Mouse (Mus musculus) activated CD4-positive, CD25-positive, alpha-beta regulatory T cell, adult 4 months (primary cell): ENCODE results near the gene Pdia3. TPM values are rescaled to one million over a fixed set of nuclear protein-coding genes. Genes with fewer than 3 reads are reported as not detected.
"Not testable (repeated sequence)": the region's sequence is repeated elsewhere in the genome, so short reads cannot be mapped to it uniquely, and the experiment has no call there.

Experiments used
- ATAC-seq: one replicate; pipeline ENCODE4 v1.8.0; 2017
- polyA plus RNA-seq, 2 experiments: library from polyadenylated mRNA; unstranded; fragments of 100-300 nt; shearing (Covaris generic); gene quantifications; one replicate each; pipeline ENCODE4 v1.2.1; 2017

Gene Pdia3
- polyA plus RNA-seq, 2 experiments from 2014 or later: 658 to 1,122 TPM

DNA sequence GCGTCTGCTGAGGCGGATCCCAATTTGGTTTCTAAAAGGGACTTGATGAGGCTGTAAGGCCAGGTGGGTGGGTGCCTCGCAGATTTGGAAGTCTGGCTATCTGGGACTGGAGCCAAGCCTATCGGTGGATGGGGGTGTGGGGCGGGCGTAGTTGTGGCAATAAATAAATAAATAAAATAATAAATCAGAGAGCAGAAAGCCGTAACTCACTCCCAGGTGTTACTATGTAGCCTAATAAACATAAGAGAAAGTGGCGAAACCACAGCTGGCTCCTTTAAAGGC lies 29.4 kb downstream of the Pdia3 start:
- ATAC-seq: no peak

DNA sequence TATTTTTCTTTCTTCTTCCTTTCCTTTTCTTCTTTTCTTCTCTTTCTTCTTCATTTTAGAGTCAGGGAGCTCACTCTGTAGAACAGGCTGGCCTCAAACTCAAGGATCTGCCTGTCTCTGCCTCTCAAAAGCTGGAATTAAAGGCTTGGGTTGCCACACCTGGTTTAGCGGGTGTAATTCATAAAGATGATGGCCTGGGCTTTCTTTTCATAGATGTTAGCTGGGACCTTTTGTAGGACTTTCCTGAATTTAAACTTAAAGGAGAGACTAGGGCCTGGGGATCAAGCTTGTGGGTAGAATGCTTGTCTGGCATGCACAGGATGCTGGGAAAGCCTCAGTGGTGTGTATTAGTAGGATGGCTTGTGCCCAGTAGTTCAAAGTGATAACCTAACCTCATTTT lies 30.6 kb downstream of the Pdia3 start, which contains the start of gene Ell3:
Gene Ell3 (minus strand): TSS at position 101 of the 400 bp plus-strand sequence.
- ATAC-seq: no peak

DNA sequence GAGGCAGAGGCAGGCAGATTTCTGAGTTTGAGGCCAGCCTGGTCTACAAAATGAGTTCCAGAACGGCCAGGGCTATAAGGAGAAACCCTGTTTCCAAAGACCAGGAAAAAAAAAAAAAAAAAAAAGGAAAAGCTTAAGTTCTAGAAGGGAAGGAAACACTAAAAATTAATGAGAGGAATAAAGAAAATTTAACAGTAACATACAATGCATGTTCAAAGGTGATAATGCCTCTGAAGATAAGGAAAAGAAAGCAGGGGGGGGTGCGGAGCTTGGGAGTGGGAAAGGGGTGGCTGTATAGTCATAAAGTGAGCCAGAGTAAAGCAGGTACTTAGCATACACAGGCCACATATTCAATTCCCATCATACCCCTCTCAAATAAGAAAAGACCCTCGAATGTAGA lies 31.5 kb downstream of the Pdia3 start:
- ATAC-seq: no peak

DNA sequence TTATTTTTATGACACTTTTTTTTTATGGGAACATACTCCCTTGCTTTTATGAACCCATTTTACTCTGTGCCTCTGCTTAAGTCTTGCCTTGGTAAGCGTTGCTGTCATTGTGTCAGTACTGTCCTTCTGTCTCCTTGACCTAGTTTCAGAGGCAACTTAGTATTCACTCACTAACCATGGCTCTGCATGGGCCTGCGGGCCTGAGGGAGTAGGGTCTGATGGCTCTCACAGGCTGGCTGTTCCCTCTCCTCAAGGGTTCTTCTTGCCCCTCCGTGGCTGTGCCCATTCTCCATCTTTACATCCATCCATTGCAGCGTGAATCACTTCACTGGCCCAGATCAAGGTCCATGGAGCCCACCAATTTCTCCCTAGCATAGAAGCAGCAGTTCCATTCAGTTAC lies 32.9 kb downstream of the Pdia3 start:
- no peak for ATAC-seq

DNA sequence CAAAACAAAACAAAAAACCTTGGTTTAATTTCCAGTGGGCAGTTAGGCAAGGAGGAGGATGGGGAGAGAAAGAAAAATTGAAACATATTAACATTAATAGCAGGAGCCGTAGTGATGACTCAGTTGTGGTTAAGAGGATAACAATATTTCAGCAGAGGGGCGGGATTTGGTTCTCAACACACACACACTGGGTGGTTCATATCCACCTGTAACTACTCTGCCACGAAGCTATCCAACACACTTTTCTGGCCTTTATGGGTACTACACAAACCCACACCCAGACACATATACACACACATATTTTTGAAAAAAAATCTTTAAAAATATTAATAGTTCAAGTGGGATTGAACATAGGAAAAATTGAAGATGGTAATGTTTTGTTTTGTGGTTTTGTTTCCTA lies 33.4 kb downstream of the Pdia3 start:
- no peak for ATAC-seq

DNA sequence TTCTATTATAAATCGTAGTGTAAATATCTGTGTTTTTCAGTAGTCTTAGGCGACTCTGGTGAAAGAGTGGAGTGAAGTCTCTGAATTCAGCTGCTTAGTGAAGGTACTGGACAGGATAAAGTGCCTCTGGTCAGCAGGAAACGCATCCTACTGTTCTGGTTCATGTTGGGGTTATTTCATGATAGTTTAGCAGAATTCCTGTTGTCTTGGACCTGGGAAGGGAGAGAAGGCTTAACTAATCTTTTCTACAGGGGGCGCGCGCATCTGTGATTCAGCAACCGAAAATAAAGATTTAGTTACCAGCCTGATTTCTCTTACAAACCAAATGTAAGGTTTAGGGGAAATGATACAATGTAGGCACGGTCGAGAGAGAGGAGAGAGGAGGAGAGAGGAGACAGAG lies 34.6 kb downstream of the Pdia3 start:
- ATAC-seq: no peak

DNA sequence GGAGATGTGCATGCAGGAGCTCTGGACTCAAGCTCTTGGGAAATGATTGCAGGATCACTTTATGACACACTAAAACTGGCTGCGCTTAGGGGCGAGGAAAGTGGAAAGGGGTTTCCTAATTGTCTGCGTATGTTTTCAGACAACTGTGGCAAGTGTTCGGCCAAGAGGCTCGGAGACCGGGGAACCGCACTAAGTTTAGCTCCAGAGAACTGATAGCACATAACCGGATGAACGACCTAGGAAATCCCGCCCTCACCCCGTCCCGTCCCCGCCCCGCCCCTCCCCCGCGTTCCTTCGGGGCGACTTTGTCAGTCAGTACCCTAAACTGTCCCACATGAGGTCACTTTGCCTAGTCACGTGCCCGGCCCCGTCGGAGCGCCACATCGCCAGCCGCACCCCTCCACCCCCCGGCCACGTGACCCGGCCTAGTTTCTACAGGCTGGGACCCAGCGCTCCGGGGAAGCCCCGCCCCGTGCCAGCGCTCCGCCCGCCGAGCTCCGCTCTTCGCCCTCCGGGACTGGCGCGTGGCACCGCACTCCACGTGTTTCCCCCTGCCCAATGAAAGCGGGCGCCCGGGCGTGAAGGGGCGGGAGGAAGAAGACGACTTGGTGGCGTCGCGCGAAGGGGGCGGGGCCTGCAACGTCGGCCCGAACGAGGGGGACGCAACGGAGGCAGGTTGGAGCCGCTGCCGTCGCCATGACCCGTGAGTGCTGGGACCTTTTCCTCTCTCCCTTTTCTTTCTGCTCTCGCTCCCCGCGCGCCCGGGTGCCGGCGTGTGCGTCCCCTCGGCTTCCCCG lies 35.4 kb downstream of the Pdia3 start, which contains the start of gene Serf2:
Gene Serf2 (plus strand): TSS at position 457 of the 797 bp plus-strand sequence.
- peak; percentile 92 for ATAC-seq

DNA sequence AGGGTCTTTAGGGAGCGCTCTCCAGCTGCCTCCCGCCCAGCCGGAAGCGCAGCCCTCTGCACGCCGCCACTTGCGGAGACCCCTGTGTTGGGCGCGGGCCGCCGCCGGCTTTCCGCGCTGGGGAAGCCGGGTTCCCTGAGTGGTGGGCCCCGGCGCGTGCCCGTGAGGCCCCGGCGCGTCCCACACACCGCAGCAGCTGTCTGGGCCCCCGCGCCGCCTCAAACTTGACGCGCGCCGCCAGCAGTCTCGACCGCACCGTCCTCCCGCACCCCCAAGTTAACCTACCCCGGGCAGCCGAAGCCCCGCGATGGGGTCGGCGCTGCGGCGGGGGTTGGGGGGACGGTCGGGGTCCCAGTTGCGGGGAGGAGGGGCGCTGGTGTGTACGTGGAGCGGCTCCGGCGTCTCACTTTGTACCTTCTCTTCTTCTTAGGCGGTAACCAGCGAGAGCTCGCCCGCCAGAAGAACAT lies 36.0 kb downstream of the Pdia3 start:
- peak; percentile 1 for ATAC-seq

DNA sequence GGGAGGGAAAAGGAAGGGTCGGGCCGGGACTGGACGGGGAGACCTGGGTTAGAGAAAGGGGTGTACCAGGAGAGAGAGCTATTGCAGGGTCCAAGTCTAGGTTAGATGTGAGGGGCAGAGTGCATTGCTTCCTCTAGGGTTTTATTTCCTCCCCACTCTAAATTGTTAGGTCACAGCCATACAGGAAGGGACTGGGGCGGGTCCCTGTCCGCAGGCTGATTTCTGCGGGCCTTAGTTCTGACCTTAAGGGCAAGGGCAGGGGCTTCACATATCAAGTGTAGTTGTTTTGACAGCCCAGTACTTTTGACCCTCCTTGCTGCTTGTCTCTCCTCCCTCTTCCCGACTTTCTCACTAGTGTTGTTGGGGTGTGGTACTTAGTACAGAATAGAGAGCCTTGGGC lies 36.5 kb downstream of the Pdia3 start:
- ATAC-seq: no peak

DNA sequence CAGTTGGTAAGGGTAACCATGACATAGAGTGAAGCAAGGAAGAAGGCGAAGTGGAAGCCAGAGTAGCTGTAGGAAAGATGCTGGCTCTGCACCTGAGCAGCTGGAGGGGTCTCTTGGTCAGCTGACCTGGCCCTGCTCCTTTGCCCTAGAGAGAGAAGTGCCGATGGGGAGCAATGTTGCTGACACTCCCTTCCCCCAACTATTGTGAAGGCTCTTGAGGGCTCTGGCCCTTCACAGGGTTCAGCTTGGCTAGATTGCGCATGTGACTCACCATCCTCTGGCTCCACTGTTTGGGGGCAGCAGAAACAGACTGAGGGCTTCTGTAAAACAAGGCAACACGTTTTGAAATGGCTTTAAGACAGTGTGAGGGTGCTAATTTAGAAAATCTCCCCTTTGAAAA lies 38.8 kb downstream of the Pdia3 start:
- no peak for ATAC-seq

DNA sequence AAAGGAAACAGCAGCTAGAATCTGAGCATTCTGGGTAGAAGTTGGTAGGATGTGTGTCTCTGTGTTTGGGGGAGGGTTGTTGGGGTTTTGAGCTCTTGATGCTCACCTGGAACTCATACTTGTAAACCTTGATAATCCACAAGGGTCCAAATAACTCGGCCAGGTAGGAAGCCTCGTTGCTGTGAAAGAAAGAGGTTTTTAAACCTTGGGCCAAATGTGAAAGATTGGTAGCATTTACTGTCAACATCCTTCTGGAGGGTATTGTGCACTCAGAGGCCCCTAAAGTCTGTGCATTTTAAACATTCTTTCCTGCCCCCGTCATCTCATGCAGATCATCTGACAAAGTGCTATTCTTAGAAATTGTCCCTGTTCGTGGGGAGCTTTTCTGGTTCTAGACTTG lies 39.4 kb downstream of the Pdia3 start, which contains the start of gene Hypk:
Gene Hypk (plus strand): TSS at position 301 of the 400 bp plus-strand sequence.
- ATAC-seq: no peak

DNA sequence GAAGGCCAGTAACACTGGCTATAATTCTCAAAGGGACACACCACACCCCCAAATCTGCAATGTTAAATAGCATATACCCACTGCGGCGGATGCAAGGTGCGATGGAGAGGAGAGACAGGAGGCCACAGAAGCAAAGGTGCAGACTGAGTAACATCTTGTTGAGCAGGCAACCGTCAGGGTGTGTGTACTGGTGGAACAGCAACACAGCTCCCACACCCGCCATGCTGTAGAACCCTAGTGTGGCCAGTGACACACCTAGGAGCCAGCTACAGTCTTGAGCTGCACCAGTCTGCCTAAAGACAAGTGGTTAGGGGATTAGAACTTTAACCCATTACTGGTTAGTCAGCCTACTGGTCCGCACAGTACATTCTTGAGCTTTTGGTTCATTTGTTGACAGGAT lies 40.3 kb downstream of the Pdia3 start:
- ATAC-seq: no peak

DNA sequence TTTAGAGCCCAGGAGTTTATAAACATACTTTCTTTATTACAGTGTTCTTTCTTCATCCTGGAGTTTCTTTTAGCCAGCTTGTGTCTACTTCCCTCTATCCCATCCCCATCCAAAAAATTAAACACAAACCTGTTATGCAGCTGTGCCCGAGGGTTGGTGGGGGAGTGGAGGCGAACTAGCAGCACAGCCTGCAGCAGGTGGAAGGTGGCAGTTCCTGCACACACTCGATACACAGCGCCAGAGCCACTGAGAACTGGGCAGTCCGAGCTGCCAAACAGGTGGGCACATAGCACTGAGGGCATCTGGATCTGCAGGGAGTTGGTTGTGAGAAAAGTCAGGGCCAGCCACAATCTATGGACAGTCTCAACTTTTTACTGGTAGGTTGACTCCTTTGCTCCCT lies 42.0 kb downstream of the Pdia3 start:
- ATAC-seq: no peak

DNA sequence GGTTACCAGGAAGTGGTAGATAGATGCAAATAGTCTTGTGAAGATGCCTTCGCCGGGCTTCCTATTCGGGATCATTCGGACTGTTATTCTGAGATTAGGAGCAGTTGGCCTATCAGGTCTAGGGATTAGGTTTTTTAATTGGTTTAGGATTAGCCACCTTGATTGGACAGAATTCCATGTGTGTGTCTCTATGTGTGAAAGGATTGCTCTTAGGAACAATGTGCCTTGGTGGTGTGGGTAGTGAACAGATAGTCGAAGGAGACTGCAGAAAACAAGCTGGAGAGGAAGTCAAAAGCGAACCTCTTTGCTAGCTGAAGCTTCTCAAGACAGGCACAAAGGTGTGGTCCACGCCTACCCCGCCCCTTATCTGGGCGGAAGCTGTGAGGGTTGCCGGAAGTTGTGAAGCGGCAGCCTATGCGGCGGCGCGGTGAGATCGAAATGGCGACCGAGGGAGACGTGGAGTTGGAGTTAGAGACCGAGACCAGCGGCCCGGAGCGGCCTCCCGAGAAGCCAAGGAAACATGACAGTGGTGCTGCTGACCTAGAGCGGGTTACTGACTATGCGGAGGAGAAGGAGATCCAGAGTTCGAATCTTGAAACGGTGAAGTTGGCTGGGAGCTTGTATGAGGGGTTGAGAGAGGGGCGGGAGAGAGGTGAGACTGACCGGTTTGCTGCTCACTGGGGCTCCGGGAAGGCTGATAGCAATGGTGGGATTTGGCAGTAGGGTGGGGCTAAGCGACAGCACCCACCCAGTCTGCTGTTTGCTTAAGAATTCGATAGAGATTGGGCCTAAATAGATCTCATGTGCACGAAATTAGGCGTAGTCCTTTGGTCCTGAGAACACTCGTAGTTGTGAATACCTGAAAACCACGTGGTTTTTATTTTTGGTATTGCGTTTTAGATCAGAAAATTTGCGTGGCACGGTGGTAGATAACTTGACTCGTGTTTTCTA lies 43.4 kb downstream of the Pdia3 start, which contains the start of gene Serinc4:
Gene Serinc4 (minus strand): TSS at position 90 of the 951 bp plus-strand sequence.
- ATAC-seq: peak; percentile 99

DNA sequence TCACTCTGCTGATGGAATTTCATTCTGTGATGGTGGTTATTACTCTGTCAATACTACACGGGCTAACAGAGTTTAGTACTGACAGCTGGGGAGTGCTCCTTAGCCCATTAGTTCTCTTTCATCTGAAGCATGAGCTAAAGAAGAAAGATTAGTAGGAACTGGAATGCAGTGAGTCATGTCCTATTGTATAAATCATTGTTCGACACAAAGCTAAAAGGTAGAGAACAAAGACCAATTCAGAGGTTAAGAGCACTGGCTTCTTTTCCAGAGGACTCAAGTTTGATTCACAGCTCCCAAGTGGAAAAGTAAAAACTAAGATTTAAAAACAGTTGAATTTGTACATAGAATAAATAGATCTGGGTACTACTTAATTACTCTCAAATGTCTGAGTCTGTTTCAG lies 46.5 kb downstream of the Pdia3 start:
- ATAC-seq: no peak

DNA sequence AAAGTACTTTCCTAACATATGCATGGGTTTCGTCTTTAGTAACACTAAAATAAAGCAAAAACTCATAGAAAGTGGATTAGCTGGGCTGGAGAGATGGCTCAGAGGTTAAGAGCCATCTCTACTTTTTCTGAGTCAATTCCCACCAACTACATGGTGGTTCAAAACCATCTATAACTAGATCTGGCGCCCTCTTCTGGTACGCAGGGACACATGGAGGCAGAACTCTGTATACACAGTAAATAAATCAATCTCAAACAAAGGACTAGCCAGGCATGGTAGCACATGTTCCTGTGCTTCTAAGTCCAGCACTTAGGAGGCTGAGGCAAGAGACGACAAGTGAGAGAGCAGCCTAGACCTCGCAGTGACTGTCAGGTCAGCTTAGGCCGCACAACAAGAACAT lies 55.4 kb downstream of the Pdia3 start:
- ATAC-seq: peak; percentile 20

DNA sequence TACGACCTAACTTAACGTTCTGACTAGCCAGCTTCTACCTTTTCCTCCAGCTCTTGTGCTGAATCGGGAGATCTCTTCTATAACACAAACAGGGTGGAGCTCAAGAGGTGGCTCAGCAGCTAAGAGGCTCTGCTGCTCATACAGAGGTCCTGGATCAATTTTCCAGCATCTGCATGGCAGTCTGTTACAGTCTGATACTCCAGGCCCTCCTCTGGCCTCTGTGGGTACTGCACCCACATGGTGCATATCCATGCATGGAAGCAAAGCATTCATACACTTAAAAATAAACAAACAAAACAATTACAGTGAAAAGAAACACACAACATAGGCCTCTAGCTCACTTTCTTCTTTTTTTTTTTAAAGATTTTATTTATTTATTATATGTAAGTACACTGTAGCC lies 59.2 kb downstream of the Pdia3 start:
- ATAC-seq: not testable (repeated sequence)

DNA sequence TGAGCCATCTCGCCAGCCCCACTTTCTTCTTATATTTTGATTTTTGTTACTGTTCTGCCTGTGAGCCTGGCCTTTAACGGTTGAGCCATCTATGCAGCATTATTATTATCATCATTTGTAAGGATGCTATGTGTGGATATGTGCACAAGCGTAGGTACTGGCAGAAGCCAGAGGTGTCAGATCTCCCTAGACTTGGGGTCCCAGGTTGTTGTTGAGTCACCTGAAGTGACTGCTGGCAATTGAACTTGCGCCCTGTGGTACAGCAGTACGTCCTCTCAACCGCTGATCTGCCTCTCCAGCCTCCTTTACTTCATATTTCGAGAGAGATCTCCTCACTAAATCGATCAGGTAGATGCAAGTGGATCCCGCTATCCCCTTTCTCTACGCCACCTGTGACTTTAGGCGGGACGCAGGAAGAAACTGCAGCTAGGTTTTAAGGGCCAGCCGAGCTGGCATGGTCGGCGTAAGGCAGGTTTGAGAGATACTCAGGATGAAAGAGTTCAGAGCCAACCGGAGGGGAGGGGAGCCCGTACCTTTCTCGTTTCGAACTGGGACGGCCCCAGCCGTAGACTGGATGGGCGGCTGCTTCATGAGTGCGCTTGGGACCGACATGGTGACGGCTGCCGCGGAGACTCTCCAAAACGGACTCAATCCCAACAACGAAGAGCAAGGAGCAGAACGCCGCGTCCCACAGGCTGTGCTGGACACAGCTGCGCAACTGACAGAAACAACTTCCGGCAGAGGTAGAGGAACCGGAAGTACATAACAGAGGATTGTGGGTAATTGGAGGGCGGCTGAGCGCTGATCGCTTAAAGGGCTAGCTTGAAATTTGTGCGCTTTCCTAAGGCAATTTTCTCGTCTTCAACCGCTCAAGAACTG lies 60.0 kb downstream of the Pdia3 start, which contains the start of gene Mfap1b:
Gene Mfap1b (minus strand): TSS at position 767 of the 879 bp plus-strand sequence.
- ATAC-seq: peak; percentile 97

DNA sequence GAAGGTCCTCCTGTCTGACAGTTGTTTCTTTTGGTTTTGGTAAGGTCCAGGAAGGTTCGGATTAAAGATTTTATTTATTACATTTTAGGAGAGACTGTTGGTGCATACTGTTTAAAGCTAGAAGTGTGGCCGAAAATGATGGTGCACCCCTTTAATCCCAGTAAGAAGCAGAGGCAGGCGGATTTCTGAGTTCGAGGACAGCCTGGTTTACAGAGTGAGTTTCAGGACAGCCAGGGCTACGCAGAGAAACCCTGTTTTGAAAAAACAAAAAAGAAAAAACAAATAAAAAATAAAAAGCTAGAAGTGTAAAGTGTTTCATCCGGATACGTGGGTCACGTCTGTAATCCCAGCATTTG lies 60.6 kb downstream of the Pdia3 start:
- peak; percentile 47 for ATAC-seq

DNA sequence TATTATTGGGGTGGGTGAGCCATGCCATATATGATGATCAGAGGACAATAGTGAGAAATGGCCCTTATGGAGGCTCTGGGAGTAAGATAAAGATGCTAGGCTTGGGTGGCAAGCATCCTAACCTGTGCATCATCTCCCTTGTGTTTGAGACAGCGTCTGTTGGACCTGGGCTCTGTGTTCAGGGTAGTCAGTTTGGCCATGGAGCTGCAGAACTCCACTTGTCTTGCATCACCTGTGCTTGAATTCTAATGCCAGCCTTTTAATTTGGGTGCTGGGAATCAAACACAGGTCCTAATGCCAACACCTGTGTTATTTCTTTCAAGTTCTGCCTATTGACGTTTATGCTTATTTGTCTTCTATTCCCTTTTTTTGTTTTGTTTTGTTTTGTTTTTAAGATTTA lies 61.7 kb downstream of the Pdia3 start:
- not testable (repeated sequence) for ATAC-seq

DNA sequence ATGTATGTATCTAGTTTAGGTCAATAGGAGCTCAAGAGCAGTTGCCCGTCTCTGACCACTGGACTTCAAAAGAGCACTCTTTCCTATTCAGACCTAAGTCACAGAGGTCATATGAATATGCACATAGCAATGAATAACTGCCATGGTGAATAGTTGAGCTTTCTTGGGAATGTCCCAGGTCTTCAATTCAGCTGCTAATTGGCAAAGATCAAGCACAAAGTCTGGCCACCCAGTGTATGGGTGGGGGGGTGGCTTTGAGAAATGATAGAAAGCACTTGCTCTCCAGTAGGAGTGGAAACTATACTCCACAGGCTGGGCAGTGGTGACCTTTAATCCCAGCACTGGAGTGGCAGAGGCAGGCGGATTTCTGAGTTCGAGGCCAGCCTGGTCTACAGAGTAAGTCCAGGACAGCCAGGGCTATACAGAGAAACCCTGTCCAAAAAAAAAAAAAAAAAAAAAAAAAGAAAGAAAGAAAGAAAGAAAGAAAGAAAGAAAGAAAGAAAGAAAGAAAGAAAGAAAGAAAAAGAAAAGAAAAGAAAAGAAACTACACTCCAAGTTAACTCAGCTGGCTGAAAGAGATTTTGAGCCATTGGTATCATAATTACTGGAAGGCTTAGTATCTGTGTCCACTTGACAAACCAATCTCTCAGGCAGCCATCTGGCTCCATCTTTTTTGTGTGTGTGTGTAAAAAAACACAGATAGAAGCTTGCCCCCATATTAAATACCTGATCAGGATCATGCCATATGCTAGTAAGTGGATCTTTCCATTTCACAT lies 64.1 kb downstream of the Pdia3 start:
- ATAC-seq: no peak

DNA sequence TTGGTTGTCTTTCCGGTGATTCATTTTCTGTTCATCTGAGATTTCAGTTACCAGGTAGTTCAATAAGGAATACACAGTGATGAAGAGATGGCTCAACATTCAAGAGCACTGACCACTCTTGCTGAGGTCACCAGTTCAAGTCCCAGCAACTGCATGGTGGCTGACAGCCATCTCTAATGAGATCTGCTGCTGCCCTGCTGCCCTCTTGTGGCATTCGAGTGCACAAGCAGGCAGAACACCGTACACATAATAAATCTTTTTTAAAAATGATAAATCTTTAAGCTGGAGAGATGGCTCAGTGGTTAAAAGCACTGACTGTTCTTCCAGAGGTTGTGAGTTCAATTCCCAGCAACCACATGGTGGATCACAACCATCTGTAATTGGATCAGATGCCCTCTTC lies 66.9 kb downstream of the Pdia3 start:
- peak; percentile 71 for ATAC-seq
